Mouse (Mus musculus): Measurements from ENCODE around the gene Ptprn.
A peak's percentile ranks its signal among the peaks of the same experiment; 100 is the strongest.

Gene Ptprn

DNA sequence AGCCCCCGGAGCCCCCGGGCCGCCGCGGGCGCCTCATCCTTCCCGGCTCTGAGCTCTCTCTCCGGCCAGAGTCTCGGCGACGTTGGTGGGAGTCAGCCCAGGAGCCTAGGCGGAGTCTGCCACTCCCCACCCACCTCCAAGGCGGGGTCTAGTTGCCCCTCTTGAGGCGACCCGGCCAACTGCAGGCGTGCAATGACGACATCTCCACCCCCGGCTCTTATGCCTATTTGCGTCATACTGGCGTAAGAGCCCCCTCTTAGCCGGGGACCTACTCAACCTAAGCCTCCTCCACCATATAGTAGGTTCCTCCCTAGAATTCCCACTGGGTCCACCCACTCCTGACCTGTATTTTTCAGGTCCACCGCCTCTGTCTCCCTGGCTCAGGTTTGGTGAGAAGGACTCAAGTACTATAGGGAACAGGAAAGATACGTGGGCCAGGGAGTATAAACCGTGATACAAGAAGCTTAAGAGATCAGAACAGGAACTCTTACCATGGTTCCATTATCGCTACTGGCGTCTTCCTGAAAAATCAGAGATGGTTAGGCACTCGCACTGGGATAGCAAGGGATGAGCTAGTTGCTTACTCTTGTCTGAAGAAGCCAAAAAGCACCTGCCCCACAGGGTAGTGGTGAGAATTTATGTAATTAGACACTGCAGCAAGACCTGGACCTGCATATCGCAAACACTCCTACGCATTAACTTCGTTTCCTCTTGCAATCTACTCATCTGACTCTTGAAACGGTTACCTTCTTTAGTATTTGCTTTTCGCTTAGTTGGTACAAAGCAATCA lies at the start of gene Ptprn:
Gene Ptprn (minus strand): TSS at position 412 of the 790 bp plus-strand sequence.
- no peak for DNase-seq

DNA sequence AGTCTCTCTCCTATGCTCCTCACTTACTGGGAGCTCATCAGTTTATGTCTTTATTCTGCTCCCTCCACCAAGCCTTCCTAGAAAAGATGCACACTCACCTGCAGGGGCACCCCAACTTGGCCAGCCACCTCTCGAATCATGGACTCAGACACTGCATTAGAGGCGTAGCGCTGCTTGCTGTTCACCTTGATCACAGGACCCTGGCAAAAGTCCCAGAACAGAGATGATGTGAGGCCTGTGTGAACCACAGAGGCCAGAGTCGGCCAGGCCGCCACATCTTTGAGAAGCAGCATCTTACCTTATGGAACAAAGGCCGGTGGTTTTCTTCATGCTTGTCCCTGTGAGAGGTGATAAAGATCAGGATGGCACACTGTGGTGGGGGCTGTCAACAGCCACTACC lies 47.4 kb upstream of the Ptprn start:
- DNase-seq: no peak

DNA sequence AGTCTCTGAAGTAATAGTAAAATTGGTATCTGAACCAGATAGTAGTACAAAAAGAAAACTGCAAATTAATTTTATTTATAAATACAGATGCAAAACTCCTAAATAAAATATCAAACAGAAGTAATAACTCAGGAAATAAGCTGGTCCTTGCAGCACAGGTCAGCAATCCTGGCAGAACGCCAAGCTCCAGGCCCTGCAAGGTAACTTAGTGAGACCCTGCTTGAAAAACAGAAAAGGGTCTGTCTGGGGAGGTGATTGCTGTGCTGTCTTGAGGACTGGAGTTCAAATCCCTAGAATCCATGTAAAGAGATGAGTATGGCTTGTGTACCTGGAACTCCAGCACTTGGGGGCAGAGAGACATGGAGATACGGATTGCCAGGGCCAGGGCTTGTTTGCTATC lies 40.4 kb upstream of the Ptprn start:
- DNase-seq: no peak

DNA sequence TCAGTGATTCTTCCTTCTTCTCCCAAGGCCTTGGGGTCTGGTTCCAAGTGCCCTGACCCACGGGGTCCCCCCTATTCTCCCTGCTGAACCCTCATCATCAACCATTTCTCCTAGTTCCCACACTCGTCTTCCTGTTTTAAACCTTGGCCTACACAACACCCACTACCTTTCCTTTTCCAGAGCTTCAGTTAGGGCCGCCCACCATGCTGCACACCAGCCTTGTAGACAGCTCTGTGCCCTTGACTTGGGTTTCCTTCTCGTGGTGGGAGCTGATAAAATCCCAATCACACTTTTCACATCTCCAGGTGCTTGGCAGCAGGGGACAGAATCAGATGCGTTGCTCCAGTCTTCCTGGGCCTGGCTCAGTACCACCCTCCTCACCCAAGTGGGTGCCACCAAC lies 30.0 kb upstream of the Ptprn start:
- DNase-seq: no peak

DNA sequence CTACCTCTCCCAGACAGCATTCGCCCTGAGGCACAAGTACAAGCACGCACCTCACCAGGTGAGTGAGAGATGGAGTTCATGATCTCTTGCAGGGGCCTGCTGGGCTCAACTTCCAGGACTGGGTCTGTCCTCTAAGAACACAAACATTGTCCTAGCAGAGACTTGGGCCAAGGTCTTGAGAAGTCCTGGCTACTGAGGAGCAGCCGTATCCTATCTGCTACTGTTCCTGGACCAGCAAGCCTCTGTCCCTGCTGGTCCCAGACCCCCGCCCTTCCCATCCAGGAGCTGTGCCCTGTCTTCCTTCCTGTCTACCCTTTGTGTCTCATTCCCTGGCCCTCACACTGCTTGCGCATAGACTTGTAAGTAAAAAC lies 29.0 kb upstream of the Ptprn start:
- DNase-seq: no peak

DNA sequence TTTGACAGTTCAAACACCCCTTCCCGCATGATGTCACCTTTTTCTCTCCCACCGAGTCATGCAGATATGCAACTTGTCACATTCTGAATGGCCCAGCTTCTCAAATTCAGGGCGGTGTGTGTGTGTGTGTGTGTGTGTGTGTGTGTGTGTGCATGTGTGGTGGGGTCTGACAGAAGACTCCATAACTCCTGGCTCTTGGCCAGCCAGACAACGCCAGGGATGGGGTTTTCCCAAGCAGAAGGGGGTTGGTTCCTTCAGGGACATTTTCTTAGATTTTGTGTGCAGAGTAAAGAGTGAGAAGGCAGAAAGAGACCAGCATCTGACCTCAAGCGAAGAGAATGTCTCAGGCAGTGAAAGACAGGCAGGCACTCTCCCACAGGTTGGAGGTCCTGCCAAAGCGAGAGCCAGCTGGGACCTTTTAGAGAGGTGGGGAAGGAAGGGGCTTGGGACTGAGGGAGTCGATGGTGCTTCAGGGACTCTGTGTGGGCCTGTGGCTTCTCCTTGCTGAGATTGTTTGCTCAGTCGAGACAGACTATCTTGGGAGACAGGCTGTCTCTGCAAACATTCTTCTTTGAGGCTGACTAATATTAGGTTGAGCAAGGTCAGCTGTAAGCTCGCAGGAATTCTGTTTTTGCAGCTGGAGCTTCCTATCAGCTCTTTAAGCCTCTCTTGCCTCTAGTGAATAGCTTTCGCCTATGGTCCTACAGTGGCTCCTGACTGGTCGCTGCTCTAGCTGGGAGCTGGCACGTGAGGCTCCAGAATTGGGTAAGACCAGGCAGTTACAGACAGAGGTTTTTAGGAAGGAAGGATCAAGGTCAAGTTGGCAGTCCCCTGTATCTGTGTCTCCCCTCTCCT lies 28.4 kb upstream of the Ptprn start:
- DNase-seq: peak; percentile 22

DNA sequence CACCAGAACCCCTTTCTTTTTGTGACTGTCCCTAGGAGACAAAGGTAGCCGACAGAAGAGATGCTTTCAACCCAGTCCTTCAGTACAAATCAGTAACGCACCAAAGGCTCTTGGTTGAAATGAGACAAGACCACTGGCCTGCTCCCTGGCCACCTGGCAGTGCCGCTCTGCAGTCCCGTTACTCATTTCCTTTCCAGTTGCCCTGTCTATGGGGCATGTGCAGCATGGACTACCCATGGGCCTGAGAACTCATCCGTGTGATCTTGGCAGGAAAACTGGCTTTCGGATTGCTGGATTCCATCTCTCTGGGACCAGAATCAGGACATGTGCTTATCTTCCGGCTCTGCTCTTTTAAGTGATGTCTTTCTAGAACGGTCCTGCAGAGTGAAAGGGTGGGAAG lies 27.0 kb upstream of the Ptprn start:
- no peak for DNase-seq

DNA sequence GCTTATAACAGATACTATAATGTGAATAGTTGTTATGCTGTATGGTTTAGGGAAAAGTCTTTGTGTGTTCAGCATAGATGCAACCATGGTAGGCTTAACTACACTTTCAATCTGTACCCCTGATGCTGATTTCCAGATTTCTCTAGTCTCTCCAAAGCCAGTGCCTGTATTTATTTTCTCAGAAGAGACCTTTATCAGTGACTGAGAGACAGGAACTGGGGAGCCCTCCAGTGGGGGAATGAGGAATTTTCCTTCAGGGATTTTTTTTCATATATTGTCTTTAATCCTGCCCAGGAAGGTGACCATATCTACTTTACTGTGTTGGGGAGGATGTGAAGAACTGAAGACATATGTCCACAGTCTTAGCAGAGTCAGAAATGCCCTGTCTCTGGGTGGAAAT lies 26.3 kb upstream of the Ptprn start:
- DNase-seq: peak; percentile 37

DNA sequence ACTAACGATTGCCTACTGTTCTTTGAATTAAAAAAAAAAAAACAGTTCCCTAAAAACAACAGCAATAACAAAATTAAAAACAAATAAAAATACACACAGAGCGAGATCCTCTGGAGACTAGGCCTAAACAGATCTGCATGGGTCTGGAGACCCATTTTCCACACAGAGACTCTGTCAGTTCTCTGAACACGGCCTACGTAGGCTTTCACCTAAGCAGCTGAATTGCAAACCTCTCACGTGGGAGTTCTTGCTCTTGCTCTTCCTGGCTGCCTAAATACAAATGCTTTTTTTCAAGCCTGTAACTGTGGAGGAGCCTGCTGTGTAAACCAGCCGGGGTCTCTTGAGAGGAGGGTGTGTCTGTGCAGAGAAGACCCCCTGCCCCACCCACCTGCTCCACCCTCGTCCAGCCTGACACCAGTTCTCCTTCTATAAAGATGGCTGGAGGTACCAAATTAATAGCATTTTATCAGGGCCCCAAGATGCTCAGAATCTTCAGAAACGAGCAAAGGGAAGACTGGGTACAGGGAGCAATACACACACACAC lies 25.7 kb upstream of the Ptprn start:
- DNase-seq: no peak

DNA sequence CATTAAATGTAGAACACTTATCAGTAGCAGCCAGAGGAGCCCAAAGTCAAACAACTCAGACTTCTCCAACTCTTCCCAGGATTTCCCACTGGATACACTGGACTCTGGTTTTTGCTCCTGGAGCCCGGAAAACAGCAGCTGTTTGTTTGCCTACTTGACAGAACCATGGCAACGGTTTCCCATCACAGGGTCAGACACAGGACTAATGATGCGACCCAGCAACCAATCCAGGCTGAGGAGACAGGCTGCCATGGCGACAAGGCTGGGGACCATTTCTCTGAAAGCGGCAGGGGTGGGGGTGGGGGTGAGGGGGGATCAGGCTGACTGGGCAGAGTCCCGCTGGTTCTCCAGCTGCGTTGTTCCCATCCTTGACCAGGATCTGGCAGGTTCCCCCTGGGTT lies 25.1 kb upstream of the Ptprn start:
- peak; percentile 31 for DNase-seq

DNA sequence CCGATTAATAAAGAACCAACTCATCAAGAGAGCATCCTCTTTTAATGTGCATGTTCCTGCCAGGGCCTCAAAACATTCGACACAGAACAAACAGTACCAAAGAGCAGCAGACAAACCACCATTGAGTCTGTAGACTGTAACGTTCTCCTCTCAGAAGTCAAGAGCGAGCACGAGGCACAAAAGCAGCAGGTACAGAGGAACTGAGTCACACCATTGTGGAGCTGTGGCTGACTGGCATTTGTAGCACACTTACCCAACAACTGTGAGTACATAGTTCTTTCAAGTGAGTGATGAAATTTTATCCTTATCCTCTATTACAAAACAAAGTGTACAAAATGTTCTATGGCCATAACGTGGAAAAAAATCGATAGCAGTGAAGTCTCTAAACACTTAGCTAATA lies 20.6 kb upstream of the Ptprn start:
- DNase-seq: no peak

DNA sequence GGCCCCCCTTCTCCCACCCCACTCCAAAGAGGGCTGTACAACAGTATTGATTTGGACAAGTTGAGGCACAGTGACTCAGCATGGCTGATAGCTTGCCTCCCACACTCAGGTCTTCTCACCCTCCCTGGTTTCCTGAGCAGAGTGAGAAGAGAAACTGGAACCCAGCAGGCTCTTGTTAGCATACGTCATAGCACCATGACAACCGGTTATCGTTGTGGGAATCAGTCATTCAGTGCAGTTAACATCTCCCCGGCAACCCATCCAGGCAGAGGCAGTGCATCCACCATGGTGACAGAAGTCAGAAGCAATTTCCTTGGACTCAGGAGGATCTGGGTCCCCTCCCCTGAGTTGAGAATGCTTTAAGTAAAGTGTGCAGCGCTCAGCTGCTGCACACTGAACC lies 18.7 kb upstream of the Ptprn start:
- DNase-seq: no peak

DNA sequence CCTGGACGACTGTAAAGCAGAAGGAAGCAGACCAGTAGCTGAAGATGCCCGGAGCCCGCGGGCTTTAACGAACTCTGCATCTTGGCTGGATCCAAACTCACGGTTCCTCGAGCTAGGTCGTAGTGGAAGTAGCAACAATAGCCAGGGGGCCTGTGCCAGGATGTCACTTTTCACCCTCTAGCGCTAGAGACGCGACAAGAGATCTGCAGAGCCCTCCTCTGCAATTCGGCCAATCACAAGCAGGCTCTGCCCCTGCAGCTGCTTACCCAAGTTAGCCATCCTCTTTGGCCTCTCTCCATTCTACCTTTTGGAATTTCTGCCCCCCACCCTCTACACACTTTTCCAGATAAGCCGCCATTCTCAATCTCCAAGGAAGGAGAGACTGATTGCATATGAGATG lies 13.9 kb upstream of the Ptprn start, which contains the start of gene Resp18:
Gene Resp18 (minus strand): TSS at position 188 of the 400 bp plus-strand sequence.
- no peak for DNase-seq

DNA sequence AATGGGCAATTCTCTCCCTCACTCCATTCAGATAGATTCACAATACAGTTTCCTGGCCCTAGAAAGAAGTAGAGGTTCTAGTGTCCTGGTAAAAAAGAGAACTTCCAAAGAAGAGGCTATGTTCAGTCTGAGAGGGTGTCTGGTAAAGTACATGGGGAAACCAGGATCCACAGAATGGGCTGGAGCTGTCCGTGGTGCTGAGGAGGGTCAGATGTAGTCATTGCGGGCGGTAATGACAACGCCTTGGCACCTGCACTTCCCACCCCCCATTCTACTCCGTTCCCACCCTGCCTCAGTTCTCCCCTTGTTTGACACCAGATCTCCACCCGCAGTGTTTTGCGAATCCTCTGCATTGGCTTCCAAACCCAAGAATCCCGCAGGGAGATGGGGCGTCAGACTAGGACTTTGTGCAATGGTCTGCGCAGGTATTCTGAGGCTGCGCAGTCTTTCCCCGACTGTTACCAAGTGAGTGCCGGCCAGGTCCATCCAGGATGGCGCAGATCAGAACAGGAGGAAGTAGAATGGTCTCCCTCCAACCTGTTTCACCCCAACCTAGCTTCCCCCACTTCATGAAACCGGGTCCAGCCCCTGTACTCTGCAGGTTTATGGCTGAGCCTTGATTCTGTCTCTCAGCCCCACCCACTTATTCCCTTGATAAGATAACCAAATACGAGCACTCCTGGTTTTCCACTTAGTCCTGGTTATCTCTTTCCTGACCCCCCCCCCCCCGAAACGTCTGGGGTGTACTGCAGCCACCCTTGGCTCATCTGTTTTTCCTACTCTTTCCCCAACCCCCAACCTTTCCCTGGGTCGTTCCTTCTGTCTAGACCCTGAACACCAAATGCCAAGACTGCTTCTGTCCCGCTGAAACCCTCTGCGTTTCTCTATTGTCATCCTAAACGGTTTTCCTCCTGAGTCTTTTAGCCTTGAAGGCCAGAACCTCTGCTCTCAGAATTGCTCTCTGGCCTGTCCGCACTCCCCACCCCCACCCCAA lies 13.2 kb upstream of the Ptprn start:
- peak; percentile 57 for DNase-seq

DNA sequence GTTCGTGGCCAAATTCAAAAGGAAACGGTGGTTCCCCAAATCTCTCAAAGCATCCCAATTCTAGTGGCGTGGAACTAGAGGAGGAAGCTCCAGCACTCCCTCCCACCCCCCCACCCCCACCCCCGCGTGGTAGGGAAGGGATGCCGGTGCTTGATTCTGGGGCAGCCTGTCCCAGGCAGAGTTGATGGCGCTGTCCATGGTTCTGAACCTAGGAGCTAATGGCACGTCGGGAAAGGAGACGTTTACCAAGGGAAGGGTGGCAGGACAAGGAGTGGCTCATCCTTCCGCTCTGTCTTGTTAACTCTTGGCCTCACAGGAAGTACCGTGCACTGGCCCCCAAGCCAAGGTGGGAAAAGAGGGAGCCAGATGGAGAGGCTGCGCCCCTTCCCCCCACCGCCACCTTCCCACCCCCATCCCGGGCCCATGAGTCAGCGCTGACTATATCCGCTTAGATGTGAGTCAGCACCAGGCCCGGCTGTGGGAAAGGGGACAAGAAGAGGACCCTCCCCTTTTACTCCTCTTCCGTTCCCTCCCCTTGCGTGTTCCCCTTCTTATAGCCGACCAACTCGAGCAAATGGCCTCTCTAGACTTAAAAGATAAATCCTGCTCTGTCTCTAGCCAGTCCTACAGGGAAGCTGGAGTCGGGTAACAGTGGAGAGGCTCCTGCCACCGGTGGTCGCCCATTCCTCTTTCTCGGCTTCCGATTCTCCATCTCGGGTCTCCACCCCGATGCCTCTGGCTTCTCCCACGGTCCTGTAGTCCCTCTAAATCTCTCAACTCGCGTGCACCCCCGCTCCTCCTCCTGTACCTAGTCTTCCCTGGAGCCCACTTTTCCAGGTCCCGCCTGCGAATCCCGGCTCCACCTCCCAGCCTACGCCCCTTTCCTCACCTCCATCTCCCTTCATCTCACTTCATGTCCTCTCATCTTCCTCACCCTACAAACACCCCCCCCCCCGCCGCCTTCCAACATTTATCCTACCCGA lies 1.0 kb downstream of the Ptprn start:
- DNase-seq: peak; percentile 70

DNA sequence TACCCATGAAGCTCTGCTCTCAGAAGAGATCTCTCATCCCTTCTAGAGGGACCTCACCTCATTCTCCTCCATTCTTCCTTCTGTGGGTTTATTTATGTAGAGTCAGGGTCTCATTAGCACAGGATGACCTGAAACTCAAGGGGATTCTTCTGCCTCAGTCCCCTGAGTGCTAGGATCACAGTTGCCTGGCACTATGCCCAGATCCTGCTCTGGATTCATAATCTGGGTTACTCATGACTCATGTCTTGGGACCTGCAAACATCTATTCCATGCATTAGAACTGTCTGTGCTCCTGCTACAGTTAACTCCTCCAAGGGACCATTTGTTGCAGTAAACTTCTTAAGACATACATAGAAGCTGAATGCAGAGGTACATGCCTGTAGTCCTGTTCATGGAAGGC lies 3.0 kb downstream of the Ptprn start:
- no peak for DNase-seq

DNA sequence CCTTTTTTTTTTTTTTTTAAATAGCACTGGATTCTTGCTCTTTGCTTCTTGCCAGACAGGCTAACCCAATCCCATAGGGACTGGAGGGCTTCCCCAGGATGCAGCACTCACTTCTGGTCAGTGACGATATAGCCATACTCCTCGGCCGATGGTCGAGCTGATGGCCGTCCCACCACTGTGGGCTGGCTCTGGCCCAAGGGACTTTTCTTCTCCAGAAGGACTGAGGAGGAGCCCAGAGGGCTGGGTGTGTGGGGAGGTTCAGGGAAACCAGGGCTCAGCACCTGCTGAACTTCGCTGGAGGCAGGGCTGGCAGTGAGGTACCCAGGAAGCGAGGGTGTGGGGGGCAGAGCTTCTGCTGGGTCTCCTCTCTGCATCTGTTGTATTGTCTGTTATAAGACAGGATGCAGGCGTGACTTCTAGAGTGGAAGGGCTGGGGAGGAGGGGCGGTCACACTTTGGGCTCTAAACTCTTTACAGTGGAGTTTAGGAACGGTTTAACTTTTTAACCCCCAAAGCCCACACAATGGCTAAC lies 8.7 kb downstream of the Ptprn start:
- no peak for DNase-seq

DNA sequence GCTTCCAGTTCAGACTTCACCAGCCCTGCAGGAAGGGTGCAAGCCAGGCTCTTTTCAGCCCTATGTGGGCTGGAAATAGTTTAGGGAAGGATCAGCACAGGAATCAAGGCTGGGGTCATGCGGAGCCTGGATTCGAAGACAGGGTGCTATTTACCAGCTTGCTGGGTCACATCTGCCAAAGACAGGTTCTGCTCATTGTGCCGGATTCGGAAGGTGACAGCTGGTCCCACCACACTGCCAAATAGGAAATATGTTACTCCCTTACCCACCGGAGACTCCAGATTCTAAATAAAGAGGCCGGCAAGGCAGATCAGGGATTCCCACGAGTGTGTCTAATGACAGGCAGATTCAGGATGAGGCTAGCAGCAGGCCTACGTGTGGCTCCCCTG lies 9.7 kb downstream of the Ptprn start:
- no peak for DNase-seq

DNA sequence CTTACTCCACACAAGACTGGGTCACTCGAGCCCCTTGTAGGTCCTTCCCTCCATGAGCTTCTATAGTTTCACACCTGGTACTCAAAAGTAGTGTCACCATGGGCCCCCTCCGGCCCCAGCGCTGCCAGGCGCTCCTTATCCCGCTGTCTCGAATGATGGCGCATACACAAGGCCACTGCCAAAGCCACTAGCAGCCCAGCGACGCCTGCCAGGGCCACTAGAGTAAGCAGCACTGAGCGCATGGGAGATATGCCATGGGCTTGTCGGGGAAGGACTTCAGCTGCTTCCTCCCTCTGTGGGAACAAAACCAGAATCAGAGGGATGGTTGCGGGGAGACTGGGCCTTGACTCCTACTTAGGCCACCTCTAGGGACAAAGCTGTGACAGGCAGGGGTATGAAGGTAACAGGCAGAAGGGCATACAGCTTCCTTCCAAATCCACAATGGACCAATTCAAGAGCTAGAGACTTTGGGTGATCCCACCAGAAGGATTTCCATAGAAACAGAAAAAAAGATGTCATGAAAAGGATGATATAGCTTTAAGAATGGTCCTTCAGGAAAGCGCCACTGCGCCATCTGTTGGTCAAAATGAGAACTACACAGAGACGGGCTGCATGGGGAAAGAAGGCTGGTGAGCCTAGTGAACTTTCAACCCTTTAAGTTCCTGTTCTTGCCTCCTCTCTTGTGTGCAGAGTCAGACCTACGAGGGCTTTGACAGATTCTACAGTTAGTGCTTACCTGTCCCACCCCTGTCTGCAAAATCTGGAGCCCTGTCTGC lies 10.3 kb downstream of the Ptprn start:
- DNase-seq: peak; percentile 80

DNA sequence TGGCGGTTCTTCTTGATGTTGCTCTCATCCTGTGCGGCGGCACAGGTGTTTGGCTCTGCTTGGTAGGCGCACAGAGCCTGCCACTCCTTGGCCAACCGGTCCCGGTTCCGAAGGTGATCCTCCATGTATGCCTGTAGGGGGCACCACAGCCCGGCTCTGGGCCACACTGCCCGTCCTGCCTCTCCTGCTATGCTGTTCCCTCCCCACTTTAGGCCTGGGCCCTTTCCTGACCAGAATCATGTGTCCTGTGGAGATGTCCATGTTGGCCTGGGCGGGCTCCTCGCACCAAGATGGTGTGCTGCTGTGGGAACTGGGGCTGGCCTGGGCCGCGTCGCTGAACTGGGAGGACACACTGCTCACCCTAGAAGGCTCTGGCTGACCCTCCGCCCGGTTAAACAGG lies 11.3 kb downstream of the Ptprn start:
- no peak for DNase-seq

Data from kidney, postnatal 14 days (tissue).